Mouse (Mus musculus): ENCODE measurements around the gene Ubxn11. TPM values are rescaled to one million over a fixed set of nuclear protein-coding genes. Genes with fewer than 3 reads are reported as not detected.

The Ubxn11 gene
- polyA plus RNA-seq, 1 experiment from 2014 or later = 9.6 TPM

Other genes with a start within 250 kb of the Ubxn11 start
- gene Rps6ka1, start 214.8 kb upstream of the Ubxn11 start, polyA plus RNA-seq (2016; fragmentation: Nextera tagmentation; extraction: Ambion mirVana) = 47.9 and 50.0 TPM in 2 replicates
- gene Hmgn2, start 133.9 kb upstream of the Ubxn11 start, polyA plus RNA-seq (2016; fragmentation: Nextera tagmentation; extraction: Ambion mirVana) = 3,165 and 3,185 TPM in 2 replicates
- 40.4 and 49.7 TPM in 2 replicates for gene Dhdds, start 101.7 kb upstream of the Ubxn11 start, polyA plus RNA-seq (2016; fragmentation: Nextera tagmentation; extraction: Ambion mirVana)
- 0.42 and 0.51 TPM in 2 replicates for gene Lin28a, start 83.7 kb upstream of the Ubxn11 start, polyA plus RNA-seq (2016; fragmentation: Nextera tagmentation; extraction: Ambion mirVana)
- gene Zfp683, start 48.7 kb upstream of the Ubxn11 start, polyA plus RNA-seq (2016; fragmentation: Nextera tagmentation; extraction: Ambion mirVana) = not detected in 2 replicates
- 5.6 and 6.1 TPM in 2 replicates for gene Crybg2, start 41.8 kb upstream of the Ubxn11 start, polyA plus RNA-seq (2016; fragmentation: Nextera tagmentation; extraction: Ambion mirVana)
- 7.7 and 7.9 TPM in 2 replicates for gene Cd52, start 7.5 kb upstream of the Ubxn11 start, polyA plus RNA-seq (2016; fragmentation: Nextera tagmentation; extraction: Ambion mirVana)
- gene Sh3bgrl3, start 26.2 kb downstream of the Ubxn11 start, polyA plus RNA-seq (2016; fragmentation: Nextera tagmentation; extraction: Ambion mirVana) = 318 and 336 TPM in 2 replicates
- gene Cep85, start 84.5 kb downstream of the Ubxn11 start, polyA plus RNA-seq (2016; fragmentation: Nextera tagmentation; extraction: Ambion mirVana) = 36.4 and 38.3 TPM in 2 replicates
- gene Gm7534, start 100.4 kb downstream of the Ubxn11 start, polyA plus RNA-seq (2016; fragmentation: Nextera tagmentation; extraction: Ambion mirVana) = not detected in 2 replicates
- gene Catsper4, start 124.8 kb downstream of the Ubxn11 start, polyA plus RNA-seq (2016; fragmentation: Nextera tagmentation; extraction: Ambion mirVana) = not detected in 2 replicates
- 1.7 and 2.0 TPM in 2 replicates for gene Cnksr1, start 135.8 kb downstream of the Ubxn11 start, polyA plus RNA-seq (2016; fragmentation: Nextera tagmentation; extraction: Ambion mirVana)
- gene E130218I03Rik, start 141.1 kb downstream of the Ubxn11 start, polyA plus RNA-seq (2016; fragmentation: Nextera tagmentation; extraction: Ambion mirVana) = 0.78 and 0.96 TPM in 2 replicates
- 17.5 and 19.2 TPM in 2 replicates for gene Zfp593, start 143.0 kb downstream of the Ubxn11 start, polyA plus RNA-seq (2016; fragmentation: Nextera tagmentation; extraction: Ambion mirVana)
- not detected in 2 replicates for gene Gm30191, start 144.4 kb downstream of the Ubxn11 start, polyA plus RNA-seq (2016; fragmentation: Nextera tagmentation; extraction: Ambion mirVana)
- gene Grrp1, start 151.5 kb downstream of the Ubxn11 start, polyA plus RNA-seq (2016; fragmentation: Nextera tagmentation; extraction: Ambion mirVana) = 4.2 and 5.9 TPM in 2 replicates
- 23.9 and 24.6 TPM in 2 replicates for gene Pdik1l, start 185.3 kb downstream of the Ubxn11 start, polyA plus RNA-seq (2016; fragmentation: Nextera tagmentation; extraction: Ambion mirVana)
- 3.3 and 3.6 TPM in 2 replicates for gene Trim63, start 212.6 kb downstream of the Ubxn11 start, polyA plus RNA-seq (2016; fragmentation: Nextera tagmentation; extraction: Ambion mirVana)
- gene Slc30a2, start 240.6 kb downstream of the Ubxn11 start, polyA plus RNA-seq (2016; fragmentation: Nextera tagmentation; extraction: Ambion mirVana) = 0.06 and 0.15 TPM in 2 replicates